Mouse (Mus musculus) left cerebral cortex, postnatal 10 days (tissue): ENCODE data around the gene Olfr764-ps1. TPM values are rescaled to one million over a fixed set of nuclear protein-coding genes. Genes with fewer than 3 reads are reported as not detected.
"Not testable (repeated sequence)": the region's sequence is repeated elsewhere in the genome, so short reads cannot be mapped to it uniquely, and the experiment has no call there.

Experiments used
- DNase-seq, 2 experiments: peaks; one replicate each; pipeline ENCODE4 v3.0.0; 2021 to 2022; ENCODE audit warnings: low spot score in 2 of 2, mixed read lengths in 1 of 2; ENCODE audit errors: extremely low spot score in 1 of 2
- intact Hi-C: fragments of 180-260 bp; cut with DNase I; formaldehyde crosslinking; loops from one replicate; pipeline ENCODE4 v1.15.1; 2025
- total RNA-seq, 2 experiments: library from RNA; stranded (reverse); gene quantifications; 2 replicates each; pipeline ENCODE4 v1.2.3; 2021

Olfr764-ps1 gene
- total RNA-seq = not detected

DNA sequence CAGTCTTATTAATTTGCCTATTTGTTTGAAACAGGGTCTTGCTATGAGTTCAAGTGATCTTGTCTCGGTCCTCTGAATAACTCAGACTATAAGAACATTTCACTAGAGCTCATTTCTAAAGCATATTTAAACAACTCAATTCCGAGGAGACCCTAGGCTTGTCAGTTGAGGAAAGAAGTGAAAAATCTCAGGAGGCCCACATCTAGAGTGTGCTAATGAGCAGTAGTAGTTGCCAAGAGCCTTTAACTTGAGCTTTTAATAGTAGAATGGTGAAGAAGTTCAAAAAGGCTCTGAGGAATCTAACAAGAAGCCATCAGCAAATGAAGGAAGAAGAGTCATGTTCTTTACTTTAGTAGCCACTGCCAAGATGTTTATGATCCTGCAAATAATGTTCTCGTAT lies at the start of gene Olfr764-ps1:
Gene Olfr764-ps1 (minus strand): TSS at position 101 of the 400 bp plus-strand sequence.
- DNase-seq = no peak
- intact Hi-C loops = no loop called here

DNA sequence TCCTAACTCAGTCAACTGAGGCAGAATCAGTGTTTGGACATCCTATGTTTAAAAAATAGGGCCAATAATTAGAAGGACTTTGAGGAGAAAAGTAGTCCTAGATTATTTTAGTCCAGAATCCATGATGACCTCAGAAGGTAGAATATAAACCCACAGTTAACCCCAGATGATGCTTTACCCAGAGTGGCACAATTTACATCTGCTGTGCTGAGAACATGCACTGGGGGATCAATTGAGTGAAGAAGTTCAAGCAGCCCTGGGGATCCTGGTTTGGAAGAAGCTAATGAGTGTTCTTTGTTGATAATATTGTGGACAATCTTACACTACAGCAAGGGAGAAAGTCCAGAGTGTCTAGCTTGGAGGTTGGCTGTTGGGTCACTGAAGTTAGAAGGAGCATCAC lies 43.1 kb upstream of the Olfr764-ps1 start, which contains the start of gene Olfr767:
Gene Olfr767 (minus strand): TSS at position 101 of the 400 bp plus-strand sequence.
- intact Hi-C loops, DNase-seq: not testable (repeated sequence)

DNA sequence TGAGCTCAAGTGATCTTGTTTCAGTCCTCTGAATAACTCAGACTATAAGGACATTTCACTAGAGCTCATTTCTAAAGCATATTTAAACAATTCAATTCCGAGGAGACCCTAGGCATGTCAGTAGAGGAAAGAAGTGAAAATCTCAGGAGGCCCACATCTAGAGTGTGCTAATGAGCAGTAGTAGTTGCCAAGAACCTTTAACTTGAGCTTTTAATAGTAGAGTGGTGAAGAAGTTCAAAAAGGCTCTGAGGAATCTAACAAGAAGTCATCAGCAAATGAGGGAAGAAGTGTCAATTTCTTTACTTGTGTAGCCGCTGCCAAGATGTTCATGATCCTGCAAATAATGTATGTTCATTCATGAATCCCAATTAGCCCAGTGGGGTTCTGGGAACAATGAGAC lies 29.2 kb upstream of the Olfr764-ps1 start, which contains the start of gene Olfr766-ps1:
Gene Olfr766-ps1 (minus strand): TSS at position 101 of the 400 bp plus-strand sequence.
- DNase-seq = no peak

DNA sequence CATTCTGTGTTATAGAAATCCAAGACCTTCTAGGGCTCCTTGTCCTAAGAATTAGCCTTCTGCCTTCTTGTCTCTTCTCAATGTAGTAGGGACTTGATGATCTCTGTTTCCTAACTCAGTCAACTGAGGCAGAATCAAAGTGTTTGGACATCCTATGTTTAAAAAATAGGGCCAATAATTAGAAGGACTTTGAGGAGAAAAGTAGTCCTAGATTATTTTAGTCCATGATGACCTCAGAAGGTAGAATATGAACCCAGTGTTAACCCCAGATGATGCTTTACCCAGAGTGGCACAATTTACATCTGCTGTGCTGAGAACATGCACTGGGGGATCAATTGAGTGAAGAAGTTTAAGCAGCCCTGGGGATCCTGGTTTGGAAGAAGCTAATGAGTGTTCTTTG lies 10.2 kb upstream of the Olfr764-ps1 start, which contains the start of gene Olfr765:
Gene Olfr765 (minus strand): TSS at position 101 of the 400 bp plus-strand sequence.
- DNase-seq, intact Hi-C loops: not testable (repeated sequence)

More for the DNA sequence above, 29.2 kb upstream of the Olfr764-ps1 start, which contains the start of gene Olfr766-ps1:
- intact Hi-C loops = no loop called here

DNA sequence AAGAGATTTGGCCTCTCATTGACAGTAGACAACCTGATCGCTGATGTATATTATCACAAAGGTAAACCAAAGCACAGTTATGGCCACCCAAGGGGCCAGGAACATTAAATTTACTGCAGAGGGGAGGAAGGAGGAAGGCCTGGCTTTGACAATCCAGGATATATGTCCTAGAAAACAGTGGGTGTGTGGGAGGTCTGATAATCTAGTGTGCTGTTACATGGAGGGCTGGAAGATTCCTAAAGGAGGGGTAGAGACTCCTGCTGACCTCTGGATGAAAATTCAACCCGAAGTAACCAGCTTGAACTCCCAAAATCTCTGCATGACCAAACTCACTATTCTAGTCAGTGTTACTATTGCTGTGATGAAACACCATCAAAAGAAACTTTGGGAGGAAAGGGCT lies 11.4 kb downstream of the Olfr764-ps1 start:
- intact Hi-C loops = no loop called here
- DNase-seq = no peak

DNA sequence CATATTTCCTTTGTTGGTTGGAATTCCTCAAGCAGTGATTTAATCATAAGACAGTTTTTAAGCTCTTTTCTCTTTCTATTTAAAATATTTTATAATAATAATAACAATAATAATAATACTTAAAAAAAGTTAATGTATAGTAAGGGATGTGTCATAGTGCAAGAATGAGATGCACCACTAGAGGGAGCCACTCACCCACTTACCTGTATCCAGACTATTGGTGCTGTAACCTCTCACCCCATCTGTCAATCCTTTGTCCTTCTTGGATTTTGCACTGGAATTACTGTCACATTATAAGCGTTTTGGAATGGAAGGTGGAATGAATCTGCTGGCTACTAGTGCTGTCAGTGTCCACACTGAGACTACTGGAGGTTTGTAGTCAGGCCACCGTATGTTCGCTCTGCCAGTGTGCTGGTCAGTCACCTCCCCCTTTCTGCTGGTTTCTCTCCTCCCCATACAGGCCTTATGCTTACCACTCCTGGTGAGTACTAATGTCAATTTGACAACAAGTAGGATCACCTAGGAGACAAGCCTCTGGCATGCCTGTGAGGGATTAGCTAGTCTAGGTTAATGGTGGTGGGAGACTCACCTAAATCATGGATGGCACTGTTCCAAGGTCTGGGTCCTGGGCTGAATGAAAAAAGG lies 13.6 kb downstream of the Olfr764-ps1 start:
- DNase-seq = peak; percentile 3 to 30
- intact Hi-C loops = loop anchor here (2.0 kb wide), 1 partner anchor 1067 kb away; no protein-coding TSS in a partner anchor

DNA sequence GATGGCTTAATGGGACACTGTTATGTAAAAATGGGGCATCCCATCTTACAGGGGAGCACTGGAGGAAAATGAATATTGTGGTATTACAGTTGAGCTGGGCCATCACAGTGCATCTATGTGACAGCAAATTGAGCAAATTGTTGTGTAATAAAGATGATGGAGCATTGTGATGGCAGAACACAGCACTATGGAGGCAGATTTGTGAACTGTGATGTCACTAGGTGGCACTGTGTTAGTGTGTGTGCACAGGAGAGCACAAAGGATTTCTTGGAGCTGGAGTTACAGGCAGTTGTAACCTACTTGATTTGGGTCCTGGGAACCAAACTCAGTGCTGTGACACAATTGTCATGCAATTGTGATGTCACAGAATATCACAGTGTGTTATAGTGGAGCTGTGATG lies 16.4 kb downstream of the Olfr764-ps1 start:
- intact Hi-C loops = no loop called here
- DNase-seq = no peak

DNA sequence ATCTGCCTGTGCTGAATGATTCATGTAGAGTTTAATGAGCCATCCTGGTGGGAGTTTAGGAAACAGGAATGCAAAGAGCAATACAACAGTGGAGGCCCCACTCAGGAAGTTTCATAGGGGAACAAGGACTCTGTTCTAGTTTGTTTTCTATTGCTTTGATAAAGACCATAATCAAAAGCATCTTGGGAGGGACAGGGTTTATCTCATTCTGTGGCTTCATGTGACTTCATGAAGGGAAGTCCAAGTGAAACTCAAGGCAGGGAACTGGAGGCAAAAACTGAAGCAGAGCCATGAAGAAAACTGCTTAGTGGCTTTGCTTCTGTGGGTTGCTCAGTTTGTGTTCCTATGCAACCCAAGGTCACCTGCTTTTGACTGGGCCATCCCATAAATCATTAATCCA lies 25.2 kb downstream of the Olfr764-ps1 start:
- intact Hi-C loops = no loop called here
- no peak for DNase-seq

DNA sequence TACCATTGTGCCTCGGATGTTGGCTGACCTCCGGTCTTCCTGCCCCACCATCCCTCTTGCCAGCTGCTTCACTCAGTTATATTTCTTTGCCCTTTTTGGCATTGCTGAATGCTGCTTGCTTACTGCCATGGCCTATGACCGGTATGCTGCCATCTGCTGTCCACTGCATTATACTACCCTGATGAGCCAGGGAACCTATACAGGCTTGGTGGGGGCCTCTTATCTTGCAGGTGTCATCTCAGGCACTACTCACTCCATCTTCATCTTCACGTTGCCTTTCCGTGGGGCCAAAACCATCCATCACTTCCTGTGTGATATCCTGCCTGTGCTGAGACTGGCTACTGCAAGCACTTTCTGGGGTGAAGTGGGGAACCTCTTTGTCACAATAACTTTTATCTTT lies 28.2 kb downstream of the Olfr764-ps1 start:
- DNase-seq, intact Hi-C loops: not testable (repeated sequence)

DNA sequence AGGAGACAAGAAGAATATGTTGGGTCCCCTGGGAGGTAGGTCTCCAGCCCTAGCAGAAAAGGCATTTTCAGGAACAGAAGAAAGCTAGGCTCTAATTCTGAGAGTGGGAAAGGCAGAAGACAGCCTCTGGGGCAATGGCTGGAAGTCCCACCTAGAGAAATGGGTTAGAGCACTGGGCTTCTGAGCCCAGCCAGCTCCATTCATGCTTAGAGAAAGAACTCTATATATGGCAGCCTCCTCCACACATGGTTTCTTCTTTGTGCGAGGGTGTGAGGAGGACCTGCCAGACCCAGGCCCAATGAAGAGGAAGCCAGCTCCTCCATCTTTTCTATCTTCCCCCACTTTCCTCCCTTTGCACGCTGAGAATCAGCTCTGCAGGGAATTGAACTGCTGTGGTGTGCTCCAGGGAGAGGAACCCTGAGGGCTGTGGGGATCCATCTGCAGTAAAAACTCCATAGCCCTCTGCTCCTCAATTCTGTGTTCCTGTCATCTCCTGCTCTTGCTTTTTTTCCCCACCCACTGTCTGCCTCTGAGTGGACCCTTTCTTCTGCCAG lies 29.3 kb downstream of the Olfr764-ps1 start, which contains the start of gene Olfr763:
Gene Olfr763 (plus strand): TSS at position 504 of the 554 bp plus-strand sequence.
- intact Hi-C loops = no loop called here
- no peak for DNase-seq

DNA sequence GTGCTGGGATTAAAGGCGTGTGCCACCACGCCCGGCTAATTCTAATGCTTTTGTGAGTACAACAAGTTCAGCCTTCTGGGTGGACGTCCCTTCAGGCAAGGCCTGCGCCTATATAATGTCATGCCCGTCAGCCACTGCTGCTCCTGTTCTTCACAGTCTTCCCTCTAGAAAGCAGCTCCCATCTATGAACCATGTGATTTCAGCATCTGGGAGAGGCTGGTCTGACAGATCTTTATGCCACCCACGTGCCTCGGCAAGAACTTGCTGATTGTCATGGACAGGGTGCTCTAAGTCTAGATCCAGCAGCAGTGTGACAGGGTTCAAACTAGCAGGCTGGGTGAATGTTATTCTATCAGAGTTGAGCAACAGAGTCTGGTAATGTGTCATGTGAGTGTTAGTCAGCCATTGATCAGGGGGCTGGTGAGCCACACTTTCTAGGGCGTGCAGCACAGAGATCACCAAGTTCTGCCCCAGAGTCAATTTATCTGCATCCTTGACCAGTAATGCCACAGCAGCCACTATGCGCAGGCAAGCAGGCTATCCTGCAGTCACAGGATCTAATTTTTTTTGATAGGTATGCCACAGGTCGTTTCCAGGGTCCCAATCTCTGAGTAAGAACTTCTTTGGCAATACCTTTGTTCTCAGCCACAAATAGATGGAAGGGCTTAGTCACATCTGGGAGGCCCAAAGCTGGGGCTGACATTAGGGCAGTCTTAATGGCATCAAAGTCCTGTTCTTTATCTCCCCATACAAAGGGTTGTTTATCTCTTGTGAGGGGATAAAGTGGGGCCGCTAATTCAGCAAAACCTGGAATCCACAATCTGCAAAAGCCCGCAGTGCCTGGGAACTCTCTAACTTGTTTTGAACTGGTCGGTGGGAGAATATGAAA lies 35.4 kb downstream of the Olfr764-ps1 start:
- intact Hi-C loops = no loop called here
- DNase-seq = no peak

DNA sequence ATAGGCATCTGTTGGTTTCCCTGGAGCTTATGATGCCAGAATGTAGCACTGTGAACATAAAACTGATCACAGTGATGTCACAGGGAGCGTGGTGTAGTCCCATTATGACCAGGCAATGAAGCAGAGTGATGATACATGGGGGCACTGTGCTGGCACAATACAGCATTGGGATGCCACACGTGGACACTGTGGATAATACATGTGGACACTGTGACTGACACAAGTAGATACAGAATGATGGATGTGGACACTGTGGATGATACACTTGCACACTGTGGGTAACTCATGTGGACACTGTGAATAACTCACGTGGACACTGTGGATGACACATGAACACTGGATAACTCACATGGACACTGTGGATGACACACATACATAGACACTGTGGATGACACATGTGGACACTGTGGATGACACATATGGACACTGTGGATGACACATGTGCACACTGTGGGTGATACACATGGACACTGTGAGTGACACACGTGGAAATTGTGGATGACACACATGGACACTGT lies 43.1 kb downstream of the Olfr764-ps1 start:
- intact Hi-C loops = no loop called here

DNA sequence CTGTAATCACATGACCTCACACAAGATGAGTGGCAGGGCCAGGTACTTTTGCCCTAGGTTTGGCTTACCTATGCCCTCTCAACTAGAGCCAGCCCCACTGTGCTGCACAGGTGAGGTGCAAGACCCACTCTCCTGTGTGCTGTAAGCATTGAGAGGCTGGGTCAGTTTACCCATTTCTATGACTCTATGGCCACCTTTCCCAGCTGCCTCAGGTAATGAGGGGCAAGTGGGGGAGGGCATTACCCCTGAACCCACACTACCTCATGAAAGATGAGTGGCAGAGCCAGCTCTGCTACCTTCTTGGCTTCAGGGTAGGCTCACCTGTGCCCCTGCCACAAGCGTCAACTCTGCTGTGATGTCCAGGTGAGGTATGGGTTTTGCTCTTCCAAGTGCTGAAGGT lies 43.9 kb downstream of the Olfr764-ps1 start:
- intact Hi-C loops = no loop called here
- DNase-seq = no peak

More for the DNA sequence above, 43.1 kb downstream of the Olfr764-ps1 start:
- no peak for DNase-seq

DNA sequence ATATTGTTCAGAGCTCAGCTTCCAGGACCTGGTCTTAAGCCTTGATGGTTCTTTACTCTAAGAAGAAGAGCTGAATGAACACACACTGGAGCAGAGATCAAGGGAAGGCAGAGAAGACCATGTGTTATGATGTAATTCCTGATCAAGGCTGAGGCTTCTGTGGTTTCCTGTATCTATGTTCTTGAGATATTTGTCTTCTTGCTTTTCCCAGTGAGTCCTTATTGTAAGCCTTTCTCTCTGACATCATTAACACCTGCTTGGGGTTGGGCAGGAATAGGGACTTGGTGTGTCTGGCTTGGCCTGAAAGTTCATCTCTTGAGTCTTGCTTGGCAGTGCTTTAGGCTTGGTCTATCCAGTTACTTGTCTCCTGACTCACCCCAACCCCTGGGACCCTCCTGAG lies 48.7 kb downstream of the Olfr764-ps1 start:
- intact Hi-C loops = no loop called here
- DNase-seq = no peak

DNA sequence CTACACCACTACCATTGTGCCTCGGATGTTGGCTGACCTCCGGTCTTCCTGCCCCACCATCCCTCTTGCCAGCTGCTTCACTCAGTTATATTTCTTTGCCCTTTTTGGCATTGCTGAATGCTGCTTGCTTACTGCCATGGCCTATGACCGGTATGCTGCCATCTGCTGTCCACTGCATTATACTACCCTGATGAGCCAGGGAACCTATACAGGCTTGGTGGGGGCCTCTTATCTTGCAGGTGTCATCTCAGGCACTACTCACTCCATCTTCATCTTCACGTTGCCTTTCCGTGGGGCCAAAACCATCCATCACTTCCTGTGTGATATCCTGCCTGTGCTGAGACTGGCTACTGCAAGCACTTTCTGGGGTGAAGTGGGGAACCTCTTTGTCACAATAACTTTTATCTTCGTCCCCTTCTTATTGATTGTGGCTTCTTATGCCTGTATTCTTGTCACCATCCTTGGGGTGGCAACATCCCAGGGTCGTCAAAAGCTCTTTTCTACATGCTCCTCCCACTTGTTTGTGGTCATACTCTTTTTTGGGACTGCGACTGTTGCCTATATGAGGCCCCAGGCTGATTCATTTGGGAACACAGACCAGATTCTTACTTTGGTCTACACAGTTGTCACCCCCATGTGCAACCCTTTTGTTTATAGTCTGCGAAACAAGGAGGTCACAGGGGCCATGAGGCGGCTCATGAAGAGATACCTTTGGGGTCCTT lies 49.4 kb downstream of the Olfr764-ps1 start:
- DNase-seq, intact Hi-C loops: not testable (repeated sequence)

DNA sequence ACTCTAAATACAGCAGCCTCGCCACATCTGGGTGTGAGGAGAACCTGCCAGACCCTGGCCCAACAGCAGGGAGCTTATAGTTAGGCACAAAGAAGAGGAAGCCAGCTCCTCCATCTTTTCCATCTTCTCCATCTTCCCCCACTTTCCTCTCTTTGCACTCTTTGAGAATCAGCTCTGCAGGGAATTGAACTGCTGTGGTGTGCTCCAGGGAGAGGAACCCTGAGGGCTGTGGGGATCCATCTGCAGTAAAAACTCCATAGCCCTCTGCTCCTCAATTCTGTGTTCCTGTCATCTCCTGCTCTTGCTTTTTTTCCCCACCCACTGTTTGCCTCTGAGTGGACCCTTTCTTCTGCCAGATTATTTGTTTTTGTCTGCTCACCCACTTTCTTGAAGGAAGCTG lies 50.6 kb downstream of the Olfr764-ps1 start, which contains the start of gene Olfr9:
Gene Olfr9 (plus strand): TSS at position 301 of the 400 bp plus-strand sequence.
- DNase-seq, intact Hi-C loops: not testable (repeated sequence)
